Mouse (Mus musculus): ENCODE data around the gene Asf1a. TPM values are rescaled to one million over a fixed set of nuclear protein-coding genes. Genes with fewer than 3 reads are reported as not detected.

Gene Asf1a
- polyA plus RNA-seq (2015; fragmentation: Nextera tagmentation; extraction: Ambion mirVana), result 56.7 and 65.3 TPM in 2 replicates

DNA sequence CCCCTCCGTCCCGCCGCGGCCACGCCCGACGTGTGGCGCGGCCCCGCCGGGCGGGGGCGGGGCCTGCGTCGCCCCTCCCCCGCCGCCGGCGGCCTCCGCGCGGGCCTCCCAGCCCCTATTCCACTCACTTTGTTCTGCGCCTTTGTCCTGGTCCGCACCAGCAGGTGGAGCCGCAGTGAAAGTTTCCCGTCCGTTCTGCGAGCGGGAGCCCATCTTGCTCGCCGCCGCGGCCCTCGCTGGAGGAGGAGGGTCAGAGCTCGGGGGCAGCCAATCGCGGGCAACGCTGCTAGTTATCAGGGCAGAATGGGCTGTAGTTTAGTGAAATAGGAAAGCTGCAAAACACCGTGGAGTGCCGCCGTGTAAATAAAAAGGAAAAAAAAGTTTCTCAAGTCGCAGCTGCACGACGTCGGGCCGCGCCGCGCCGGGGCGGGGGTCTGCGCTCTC, at the start of gene Asf1a:
Gene Asf1a (plus strand): TSS at position 81 of the 444 bp plus-strand sequence.
- Histone ChIP-seq H3K27me3 (no peaks in the 10 kb centered on the region), H3K4me1 (replicated peaks) (peaks cover 17% of the 10 kb centered on the region), H3K36me3 (0 out of 2 replicates have a peak, but pooled peaks cover 3% of the 10 kb centered on the region), H3K9me3 (replicated peaks) (no peaks in the 10 kb centered on the region), H3K4me2 (peak within 1 kb of the TSS; percentile 85), H3K27ac (peak within 1 kb of the TSS; percentile 99), H3K4me3 (peak within 1 kb of the TSS; percentile 94), H3K9ac (peak within 1 kb of the TSS; percentile 95)
- under 1% methylated on average over 51 of the region's 52 CpGs for whole genome bisulfite sequencing
- peak; percentile 97 for ATAC-seq (replicated peaks; ENCODE audit: insufficient number of reproducible peaks, insufficient read depth, low FRiP score, low read depth)

DNA sequence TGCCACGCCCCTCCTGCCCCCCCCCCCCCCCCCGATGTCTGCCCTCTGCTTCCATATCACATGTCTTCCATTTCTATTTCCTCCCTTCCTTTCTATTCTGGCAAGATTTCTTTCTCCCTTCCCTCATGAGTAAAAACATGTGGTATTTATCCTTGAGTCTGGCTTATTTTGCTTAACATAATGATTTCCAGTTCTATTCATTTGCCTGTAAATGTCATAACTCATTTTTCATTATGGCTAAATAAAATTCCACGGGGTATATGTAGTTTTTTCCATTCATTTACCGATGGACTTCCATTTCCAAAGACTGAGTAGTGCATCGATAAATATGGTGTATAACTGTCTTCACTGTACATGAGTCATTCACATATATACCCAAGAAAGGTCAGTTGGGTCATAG, 34.6 kb upstream of the Asf1a start:
- no peak overlapping the region for H3K9ac ChIP-seq
- H3K4me1 ChIP-seq (replicated peaks), result no peaks in the 10 kb centered on the region; the same call in 1 of the 2 replicates
- no peak overlapping the region for H3K4me3 ChIP-seq
- 76% methylated on average over 5 of the region's 5 CpGs for WGBS
- H3K27me3 ChIP-seq, result no peaks in the 10 kb centered on the region
- no peak for ATAC-seq (replicated peaks; ENCODE audit: insufficient number of reproducible peaks, insufficient read depth, low FRiP score, low read depth)
- H3K4me2 ChIP-seq, result no peak overlapping the region
- peaks cover 13% of the 10 kb centered on the region; the same call in 1 of the 2 replicates for H3K36me3 ChIP-seq
- no peaks in the 10 kb centered on the region for H3K9me3 ChIP-seq (replicated peaks)
- H3K27ac ChIP-seq, result no peak overlapping the region

DNA sequence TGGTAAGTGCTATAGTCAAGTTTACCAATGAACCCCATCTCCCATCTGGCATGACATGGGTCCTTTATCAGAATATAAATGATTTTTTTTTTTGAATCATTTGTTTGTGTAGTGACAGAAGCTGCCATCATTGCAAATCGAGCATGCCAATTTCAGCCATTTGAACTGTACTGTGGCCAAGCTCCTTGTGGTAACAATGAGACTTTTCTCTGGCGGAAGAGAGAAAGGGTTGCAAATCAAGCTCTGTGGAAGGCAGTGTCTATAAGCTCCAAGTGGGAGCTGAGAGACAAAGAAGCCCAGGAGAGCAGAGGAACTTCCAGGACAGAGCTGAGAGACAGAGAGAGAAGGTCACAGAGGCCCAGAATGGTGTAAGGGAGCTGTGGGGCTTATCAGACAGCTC, 31.0 kb upstream of the Asf1a start:
- Histone ChIP-seq H3K4me1 (replicated peaks) (peaks cover 6% of the 10 kb centered on the region), H3K27me3 (no peaks in the 10 kb centered on the region), H3K27ac (no peak overlapping the region), H3K4me3 (no peak overlapping the region), H3K9me3 (replicated peaks) (no peaks in the 10 kb centered on the region), H3K9ac (no peak overlapping the region), H3K4me2 (no peak overlapping the region), H3K36me3 (peaks cover 13% of the 10 kb centered on the region; the same call in 1 of the 2 replicates)
- 83% methylated on average over 2 of the region's 2 CpGs for WGBS
- ATAC-seq (replicated peaks; ENCODE audit: insufficient number of reproducible peaks, insufficient read depth, low FRiP score, low read depth), result no peak

DNA sequence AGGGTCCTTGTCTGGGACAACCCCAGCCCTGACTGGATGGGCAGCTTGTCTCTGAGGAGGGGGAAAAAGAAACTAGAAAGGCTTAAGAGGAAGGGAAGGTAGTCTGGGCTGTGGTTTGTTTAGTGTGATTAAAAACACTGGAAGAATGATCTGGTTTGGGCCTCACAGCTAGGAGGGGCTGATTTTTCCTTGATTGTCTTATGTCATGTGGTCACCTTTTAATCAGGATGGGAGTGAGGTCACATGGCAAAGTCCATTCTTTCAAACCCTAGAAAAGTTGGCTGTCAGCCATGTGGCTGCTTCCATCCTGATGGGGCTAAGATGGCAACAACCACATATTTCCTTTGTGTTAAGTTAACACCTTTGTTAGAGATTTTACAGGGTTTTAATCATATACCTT, 28.0 kb upstream of the Asf1a start:
- Histone ChIP-seq H3K4me1 (replicated peaks) (peaks cover 6% of the 10 kb centered on the region), H3K4me3 (no peak overlapping the region), H3K36me3 (peaks cover under 1% of the 10 kb centered on the region; the same call in 1 of the 2 replicates), H3K9ac (no peak overlapping the region), H3K27me3 (no peaks in the 10 kb centered on the region), H3K9me3 (replicated peaks) (no peaks in the 10 kb centered on the region), H3K27ac (no peak overlapping the region), H3K4me2 (no peak overlapping the region)
- ATAC-seq (replicated peaks; ENCODE audit: insufficient number of reproducible peaks, insufficient read depth, low FRiP score, low read depth), result no peak

DNA sequence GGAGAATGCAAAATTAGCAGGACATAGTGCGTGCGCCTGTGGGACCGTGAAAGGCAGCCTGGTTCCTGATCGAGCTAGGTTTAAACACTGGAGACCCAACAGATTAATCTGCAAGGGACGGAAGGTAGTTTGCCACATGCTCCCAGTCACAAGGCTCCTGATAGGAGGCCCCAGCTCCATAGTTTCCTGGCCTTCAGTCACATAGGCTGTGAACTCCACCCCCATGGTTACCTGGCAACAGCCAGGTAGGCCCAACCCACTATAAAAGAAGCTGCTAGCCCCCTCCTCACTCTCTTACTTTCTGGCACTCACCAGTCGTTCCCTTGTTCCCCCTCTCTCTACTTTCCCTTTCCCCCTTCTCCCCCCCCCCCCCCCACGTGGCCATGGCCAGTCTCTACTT, 16.4 kb upstream of the Asf1a start:
- ATAC-seq (replicated peaks; ENCODE audit: insufficient number of reproducible peaks, insufficient read depth, low FRiP score, low read depth), result peak; percentile 61
- H3K27ac ChIP-seq, result peak overlapping the region; percentile 48

DNA sequence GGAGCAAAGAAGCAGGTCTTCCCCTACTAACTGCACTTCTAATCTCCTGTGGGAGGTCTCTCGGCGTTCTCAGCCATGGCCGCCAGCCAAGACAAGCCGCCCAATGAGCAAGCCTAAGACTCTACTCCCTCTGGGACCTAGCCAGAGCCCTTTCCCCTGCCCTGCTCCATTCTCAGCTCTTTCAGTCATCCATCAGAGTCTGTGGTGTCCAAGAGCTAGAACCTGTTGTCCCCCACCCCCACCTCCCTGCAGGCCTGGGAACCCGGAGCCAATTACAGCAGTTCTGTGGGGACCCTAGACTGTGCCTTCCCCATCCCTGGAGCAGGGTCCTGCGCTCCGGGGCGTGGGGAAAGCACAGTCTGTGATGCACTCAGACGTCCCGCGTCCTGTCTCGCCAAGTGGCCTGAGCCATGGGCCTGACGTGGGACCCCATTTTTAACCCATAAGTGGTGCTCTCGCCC, 15.9 kb upstream of the Asf1a start:
- Histone ChIP-seq H3K36me3 (no peaks in the 10 kb centered on the region), H3K27ac (peak overlapping the region; percentile 48), H3K4me2 (peak overlapping the region; percentile 87), H3K9me3 (replicated peaks) (no peaks in the 10 kb centered on the region), H3K9ac (peak overlapping the region; percentile 48), H3K27me3 (no peaks in the 10 kb centered on the region), H3K4me1 (replicated peaks) (peaks cover 13% of the 10 kb centered on the region), H3K4me3 (peak overlapping the region; percentile 51)
- ATAC-seq (replicated peaks; ENCODE audit: insufficient number of reproducible peaks, insufficient read depth, low FRiP score, low read depth), result peak; percentile 94
- 8% methylated on average over 14 of the region's 14 CpGs for WGBS

More for the DNA sequence above, 16.4 kb upstream of the Asf1a start:
- Histone ChIP-seq H3K4me3 (peak overlapping the region; percentile 51), H3K36me3 (no peaks in the 10 kb centered on the region), H3K9ac (peak overlapping the region; percentile 48), H3K4me2 (peak overlapping the region; percentile 87), H3K27me3 (no peaks in the 10 kb centered on the region), H3K4me1 (replicated peaks) (peaks cover 13% of the 10 kb centered on the region), H3K9me3 (replicated peaks) (no peaks in the 10 kb centered on the region)
- WGBS, result 32% methylated on average over 7 of the region's 7 CpGs

DNA sequence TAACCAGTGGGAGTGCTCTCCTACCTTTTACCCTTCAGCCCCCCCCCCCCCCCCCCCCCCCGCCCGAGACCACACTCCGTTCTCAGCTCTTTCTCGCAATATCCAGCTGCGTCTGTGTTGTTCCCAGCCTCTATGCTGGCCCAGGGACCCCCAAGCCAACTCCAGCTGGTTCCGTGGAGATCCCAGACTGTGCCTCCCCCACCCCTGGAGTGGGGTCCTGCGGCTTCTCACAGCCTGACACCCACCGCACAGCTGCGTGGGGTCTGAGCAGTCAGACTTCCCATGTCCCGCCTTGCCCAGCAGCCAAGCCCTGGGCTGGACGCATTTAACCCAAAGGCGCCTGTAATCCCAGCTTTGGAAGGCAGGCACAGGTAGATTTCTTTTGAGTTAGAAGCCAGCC, 15.5 kb upstream of the Asf1a start:
- Histone ChIP-seq H3K9me3 (replicated peaks) (no peaks in the 10 kb centered on the region), H3K4me3 (peak overlapping the region; percentile 51), H3K4me2 (peak overlapping the region; percentile 87), H3K4me1 (replicated peaks) (peaks cover 13% of the 10 kb centered on the region), H3K27ac (no peak overlapping the region), H3K9ac (peak overlapping the region; percentile 48), H3K27me3 (no peaks in the 10 kb centered on the region), H3K36me3 (no peaks in the 10 kb centered on the region)
- WGBS, result 13% methylated on average over 11 of the region's 12 CpGs
- peak; percentile 61 for ATAC-seq (replicated peaks; ENCODE audit: insufficient number of reproducible peaks, insufficient read depth, low FRiP score, low read depth)

DNA sequence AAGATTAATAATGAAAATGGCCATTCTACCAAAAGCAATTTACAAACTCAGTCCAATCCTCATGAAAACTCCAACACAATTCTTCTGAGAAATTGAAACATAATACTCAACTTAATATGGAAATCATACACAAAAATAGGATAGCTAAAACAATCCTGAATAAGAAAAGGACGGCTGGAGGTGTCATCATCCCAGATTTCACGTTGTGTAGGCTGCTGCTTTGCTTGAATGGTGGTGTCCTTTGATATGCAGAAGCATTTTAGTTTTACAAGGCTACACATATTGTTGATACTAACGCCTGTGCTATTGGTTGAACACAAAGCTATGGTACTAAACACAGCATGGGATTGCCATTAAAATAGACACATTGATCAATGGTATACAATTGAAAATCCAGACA, 10.8 kb upstream of the Asf1a start:
- no peaks in the 10 kb centered on the region for H3K9me3 ChIP-seq (replicated peaks)
- no peaks in the 10 kb centered on the region for H3K27me3 ChIP-seq
- peaks cover 5% of the 10 kb centered on the region for H3K4me1 ChIP-seq (replicated peaks)
- H3K4me2 ChIP-seq, result no peak overlapping the region
- WGBS, result 82% methylated on average over 3 of the region's 3 CpGs
- H3K27ac ChIP-seq, result no peak overlapping the region
- no peak overlapping the region for H3K4me3 ChIP-seq
- no peak for ATAC-seq (replicated peaks; ENCODE audit: insufficient number of reproducible peaks, insufficient read depth, low FRiP score, low read depth)
- H3K36me3 ChIP-seq, result no peaks in the 10 kb centered on the region
- no peak overlapping the region for H3K9ac ChIP-seq

DNA sequence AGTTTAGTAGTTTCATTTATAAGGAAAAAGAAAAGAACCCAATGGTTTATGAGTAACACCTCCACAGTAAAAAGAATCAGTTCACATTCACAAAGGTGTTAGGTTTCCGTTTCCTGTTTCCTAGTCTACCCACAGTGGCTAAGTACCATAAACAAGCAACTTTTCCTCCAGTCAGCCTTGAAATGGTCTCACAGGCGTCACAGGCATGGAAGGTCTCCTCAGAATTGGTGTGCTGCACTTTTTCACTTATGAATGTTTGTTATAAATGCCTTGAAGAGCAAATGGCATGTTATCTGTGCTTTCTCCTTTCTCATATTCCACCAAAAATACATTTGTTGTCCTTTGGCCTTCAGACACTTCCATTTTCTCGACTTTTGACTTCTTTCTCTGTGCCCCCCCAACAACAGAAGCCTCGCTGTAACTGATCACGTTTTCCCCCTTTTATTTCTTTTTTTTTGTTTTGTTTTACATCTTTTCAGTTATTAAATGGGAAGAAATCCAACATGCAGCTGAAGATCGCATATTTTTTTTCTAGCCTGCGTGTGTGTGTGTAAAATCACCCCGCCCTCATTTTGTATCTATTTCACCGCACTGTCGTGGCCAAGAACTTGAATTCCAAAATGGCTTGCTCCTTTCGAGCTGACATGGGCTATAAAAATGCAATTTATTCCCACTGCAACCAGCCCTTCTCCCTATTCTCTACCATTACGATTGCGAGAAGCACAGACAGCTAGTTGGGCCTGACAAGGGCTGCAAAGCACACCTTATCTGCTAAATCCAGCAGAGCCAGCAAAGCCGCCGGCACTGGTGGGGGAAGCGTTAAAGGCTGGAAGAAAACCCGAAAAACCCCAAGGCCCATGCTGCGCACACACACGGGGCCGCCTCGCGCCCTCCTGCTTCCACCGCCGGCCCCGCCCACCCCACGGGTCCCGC, 547 bp upstream of the Asf1a start:
- peak overlapping the region; percentile 93 for H3K27ac ChIP-seq
- H3K4me3 ChIP-seq, result peak overlapping the region; percentile 94
- H3K4me2 ChIP-seq, result peak overlapping the region; percentile 85
- no peak for ATAC-seq (replicated peaks; ENCODE audit: insufficient number of reproducible peaks, insufficient read depth, low FRiP score, low read depth)
- H3K36me3 ChIP-seq, result no peaks in the 10 kb centered on the region
- WGBS, result 8% methylated on average over 21 of the region's 27 CpGs
- no peaks in the 10 kb centered on the region for H3K9me3 ChIP-seq (replicated peaks)
- H3K9ac ChIP-seq, result peak overlapping the region; percentile 70
- no peaks in the 10 kb centered on the region for H3K27me3 ChIP-seq
- H3K4me1 ChIP-seq (replicated peaks), result peaks cover 17% of the 10 kb centered on the region

DNA sequence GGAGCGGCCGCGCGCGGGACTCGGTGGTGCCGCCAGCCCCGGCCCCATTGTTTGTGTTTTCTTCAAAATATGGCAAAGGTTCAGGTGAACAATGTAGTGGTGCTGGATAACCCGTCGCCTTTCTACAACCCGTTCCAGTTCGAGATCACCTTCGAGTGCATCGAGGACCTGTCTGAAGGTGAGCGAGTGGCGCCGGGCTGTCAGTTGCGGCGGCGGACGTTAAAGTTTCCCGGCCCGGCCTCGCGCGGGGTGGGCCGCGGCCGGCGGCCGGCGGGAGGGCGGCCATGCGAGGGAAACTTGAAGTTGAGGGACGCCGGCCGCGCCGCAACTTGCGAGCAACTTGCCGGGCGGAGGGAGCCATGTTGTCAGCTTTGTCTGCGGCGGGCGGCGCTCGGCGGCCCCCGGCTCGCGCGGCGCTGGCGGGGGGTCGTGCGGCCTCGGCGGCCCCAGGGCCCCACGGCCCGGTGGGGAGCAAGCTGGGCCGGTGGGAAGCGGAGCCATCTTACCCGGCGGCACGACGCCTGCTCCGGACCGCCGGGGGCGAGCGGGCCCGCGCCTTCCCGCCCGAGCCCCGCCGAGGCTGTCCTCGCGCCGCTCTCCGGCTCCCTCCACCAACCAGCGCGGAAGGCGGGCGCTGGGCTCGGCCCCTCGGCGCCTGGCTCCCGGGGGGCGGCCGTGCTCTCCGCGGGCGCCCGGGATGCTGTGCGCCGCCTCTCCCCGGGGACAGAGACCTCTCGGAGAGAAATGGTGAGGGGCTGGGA, 744 bp downstream of the Asf1a start:
- no peaks in the 10 kb centered on the region for H3K27me3 ChIP-seq
- H3K36me3 ChIP-seq, result 0 out of 2 replicates have a peak, but pooled peaks cover 7% of the 10 kb centered on the region
- peak overlapping the region; percentile 78 for H3K4me2 ChIP-seq
- peaks cover 17% of the 10 kb centered on the region for H3K4me1 ChIP-seq (replicated peaks)
- under 1% methylated on average over 87 of the region's 99 CpGs for WGBS
- no peaks in the 10 kb centered on the region for H3K9me3 ChIP-seq (replicated peaks)
- peak overlapping the region; percentile 95 for H3K9ac ChIP-seq
- peak overlapping the region; percentile 94 for H3K4me3 ChIP-seq
- peak; percentile 27 for ATAC-seq (replicated peaks; ENCODE audit: insufficient number of reproducible peaks, insufficient read depth, low FRiP score, low read depth)
- H3K27ac ChIP-seq, result peak overlapping the region; percentile 99

DNA sequence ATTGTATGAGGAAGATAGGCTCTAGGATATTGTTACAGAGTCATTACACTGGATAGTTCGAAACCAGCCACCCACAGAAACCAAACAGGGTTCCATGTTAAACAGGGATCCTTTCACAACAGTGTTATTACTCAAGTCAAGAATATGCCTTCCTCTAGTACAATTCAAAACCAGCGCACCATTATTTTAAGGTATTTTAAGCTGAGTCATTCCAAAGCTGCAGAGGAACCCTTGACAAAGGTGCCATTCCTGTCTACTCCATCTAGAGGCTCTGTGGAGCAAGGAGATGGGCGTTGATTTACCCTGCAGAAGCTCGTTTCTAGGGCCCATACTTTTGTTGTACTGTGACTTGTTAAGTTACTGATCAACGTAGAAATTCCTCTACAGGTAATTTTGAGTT, 2.3 kb downstream of the Asf1a start:
- peaks cover 20% of the 10 kb centered on the region for H3K36me3 ChIP-seq
- 56% methylated on average over 5 of the region's 5 CpGs for WGBS
- H3K9ac ChIP-seq, result no peak overlapping the region
- H3K4me1 ChIP-seq (replicated peaks), result peaks cover 17% of the 10 kb centered on the region
- H3K9me3 ChIP-seq (replicated peaks), result no peaks in the 10 kb centered on the region
- H3K4me2 ChIP-seq, result peak overlapping the region; percentile 52
- H3K4me3 ChIP-seq, result peak overlapping the region; percentile 13
- ATAC-seq (replicated peaks; ENCODE audit: insufficient number of reproducible peaks, insufficient read depth, low FRiP score, low read depth), result no peak
- H3K27me3 ChIP-seq, result no peaks in the 10 kb centered on the region
- 0 out of 2 replicates have a peak overlapping the region, but pooled peaks have one; percentile 9 for H3K27ac ChIP-seq

All from heart, embryonic 15.5 days (tissue).